In the genomic region with DNA sequence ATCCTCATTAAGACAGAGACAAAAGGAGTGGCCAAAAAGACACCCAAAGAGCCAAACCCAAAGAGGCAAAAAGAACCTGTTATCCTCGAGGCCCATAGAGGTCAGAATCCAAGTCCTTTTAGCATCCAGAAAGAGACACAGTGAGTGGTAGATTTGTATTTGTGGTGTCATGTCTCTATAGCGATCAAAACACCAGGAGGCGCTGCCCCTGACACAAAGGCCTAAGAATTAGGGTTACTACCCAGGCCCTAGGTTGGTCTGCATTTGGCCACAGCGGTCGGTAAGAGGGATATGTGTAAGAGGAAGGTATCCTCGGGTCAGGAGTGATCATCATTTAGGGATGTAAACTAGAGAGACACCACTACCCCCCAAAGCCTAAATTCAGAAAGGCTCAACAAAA, we compare ENCODE assay signal across 7 mouse cellular contexts. TPM values are rescaled to one million over a fixed set of nuclear protein-coding genes. Genes with fewer than 3 reads are reported as not detected.
A peak's percentile ranks its signal among the peaks of the same experiment; 100 is the strongest.
DNase-seq lines count a peak whose midpoint lies in the region; ATAC-seq lines count a peak whose summit lies in the region.

No protein-coding gene starts in this region.

- peak; percentile 37 for DNase-seq in retina, postnatal 1 day
- no peak for DNase-seq in retina, embryonic 14.5 days (ENCODE audit: low spot score)
- peak; percentile 52 for DNase-seq in liver
- no peak for DNase-seq in cerebellum, adult 8-10 months
- no peak for DNase-seq in adrenal gland, postnatal 4 days (ENCODE audit: low spot score in 2 of 2)
- DNase-seq in frontal cortex, postnatal 10 days (ENCODE audit: low spot score in 2 of 2), result no peak

- WGBS in embryonic facial prominence, embryonic 13.5 days, result 29% methylated on average over 6 of the region's 6 CpGs

- H3K4me2 ChIP-seq in embryonic facial prominence, embryonic 13.5 days, result peak overlapping the region; percentile 96

- H3K27ac ChIP-seq in embryonic facial prominence, embryonic 13.5 days, result no peak overlapping the region

- ATAC-seq in embryonic facial prominence, embryonic 13.5 days (ENCODE audit: insufficient number of reproducible peaks, insufficient read depth, low FRiP score, low TSS enrichment, low read depth), result no peak

- H3K4me3 ChIP-seq in embryonic facial prominence, embryonic 13.5 days, result peak overlapping the region; percentile 79

- H3K4me1 ChIP-seq in embryonic facial prominence, embryonic 13.5 days, result peaks cover 22% of the 10 kb centered on the region

- no peaks in the 10 kb centered on the region for H3K9me3 ChIP-seq in embryonic facial prominence, embryonic 13.5 days

- no peaks in the 10 kb centered on the region; the same call in 1 of the 2 replicates for H3K36me3 ChIP-seq in embryonic facial prominence, embryonic 13.5 days

- no peaks in the 10 kb centered on the region for H3K27me3 ChIP-seq in embryonic facial prominence, embryonic 13.5 days

- peak overlapping the region; percentile 89; the same call in 1 of the 2 replicates for H3K9ac ChIP-seq in embryonic facial prominence, embryonic 13.5 days

RNA-seq across cellular contexts. Expression of a gene that starts 1.8 kb away (rescaled TPM):
- polyA plus RNA-seq in embryonic facial prominence, embryonic 13.5 days (2015; fragmentation: Nextera tagmentation; extraction: Ambion mirVana), result 2.3 and 2.7 TPM in 2 replicates
- 1 to 10 TPM; 7.7 to 8.1 TPM for total RNA-seq in adrenal gland, postnatal 4 days (2021)

RNA-seq across cellular contexts. Expression of a gene that starts 1.9 kb away (rescaled TPM):
- polyA plus RNA-seq in embryonic facial prominence, embryonic 13.5 days (2015; fragmentation: Nextera tagmentation; extraction: Ambion mirVana), result 60.2 and 64.1 TPM in 2 replicates
- total RNA-seq in adrenal gland, postnatal 4 days (2021), result 10 to 100 TPM; 67.0 to 76.7 TPM

RNA-seq across cellular contexts. Expression of a gene that starts 11.3 kb away (rescaled TPM):
- 0.08 and 0.15 TPM in 2 replicates for polyA plus RNA-seq in embryonic facial prominence, embryonic 13.5 days (2015; fragmentation: Nextera tagmentation; extraction: Ambion mirVana)
- total RNA-seq in adrenal gland, postnatal 4 days (2021), result under 1 TPM; 0.17 to 0.28 TPM

RNA-seq across cellular contexts. Expression of a gene that starts 43.2 kb away (rescaled TPM):
- polyA plus RNA-seq in embryonic facial prominence, embryonic 13.5 days (2015; fragmentation: Nextera tagmentation; extraction: Ambion mirVana), result 0.73 and 0.84 TPM in 2 replicates
- 10 to 100 TPM; 26.7 to 28.7 TPM for total RNA-seq in adrenal gland, postnatal 4 days (2021)

RNA-seq across cellular contexts. Expression of a gene that starts 47.7 kb away (rescaled TPM):
- polyA plus RNA-seq in embryonic facial prominence, embryonic 13.5 days (2015; fragmentation: Nextera tagmentation; extraction: Ambion mirVana), result 10.2 and 12.4 TPM in 2 replicates
- 10 to 100 TPM; 47.7 to 51.6 TPM for total RNA-seq in adrenal gland, postnatal 4 days (2021)

Comparison
In these comparisons a context has a peak if more than half of its experiments do, and no peak if none do; other contexts are left out.
1. DNase-seq: peak in retina, postnatal 1 day (single experiment) and liver (single experiment); none in retina, embryonic 14.5 days (single experiment), cerebellum, adult 8-10 months (single experiment), adrenal gland, postnatal 4 days (0 of 2) and frontal cortex, postnatal 10 days (0 of 2).